Mouse (Mus musculus) lung, embryonic 14.5 days (tissue): ENCODE measurements around the gene Polr2c. TPM values are rescaled to one million over a fixed set of nuclear protein-coding genes. Genes with fewer than 3 reads are reported as not detected.

ENCODE experiments used
- ATAC-seq: fragments of 200-750 bp; cut with Nextera tagmentation; 2 replicates; pipeline ENCODE4 v1.8.0; 2017; ENCODE audit warnings: mild to moderate bottlenecking, moderate TSS enrichment, moderate library complexity; ENCODE audit not compliant: insufficient read depth
- DNase-seq: peaks from one replicate; pipeline ENCODE4 v3.0.0-alpha.2; 2015
- H3K27ac ChIP-seq: fragments of 300-500 bp; sonication (generic); 2 replicates; pipeline ENCODE4 v1.5.1; 2014; ENCODE audit warnings: low read depth, mild to moderate bottlenecking, moderate library complexity
- H3K27me3 ChIP-seq: fragments of 300-500 bp; sonication (generic); 2 replicates; pipeline ENCODE4 v1.6.1; 2014; ENCODE audit warnings: low read length, control low read depth; ENCODE audit not compliant: insufficient read depth
- H3K36me3 ChIP-seq: fragments of 300-500 bp; sonication (generic); 2 replicates; pipeline ENCODE4 v1.6.1; 2014; ENCODE audit warnings: control low read depth; ENCODE audit not compliant: insufficient read depth
- H3K4me1 ChIP-seq: fragments of 300-500 bp; sonication (generic); 2 replicates; pipeline ENCODE4 v1.6.1; 2014; ENCODE audit warnings: antibody characterized with exemption, control low read depth; ENCODE audit not compliant: insufficient read depth
- H3K4me2 ChIP-seq: fragments of 300-500 bp; sonication (generic); 2 replicates; pipeline ENCODE4 v1.6.1; 2014; ENCODE audit warnings: mild to moderate bottlenecking
- H3K4me3 ChIP-seq: fragments of 300-500 bp; sonication (generic); 2 replicates; pipeline ENCODE4 v1.5.1; 2014; ENCODE audit warnings: low read depth, low read length
- H3K9ac ChIP-seq: fragments of 300-500 bp; sonication (generic); 2 replicates; pipeline ENCODE4 v1.6.1; 2014
- H3K9me3 ChIP-seq: fragments of 300-500 bp; sonication (generic); 2 replicates; pipeline ENCODE4 v1.6.1; 2016; ENCODE audit warnings: low read depth, low read length, control low read depth
- CTCF ChIP-seq: IDR thresholded peaks from 2 replicates; pipeline ENCODE4 v1.5.1; 2016; ENCODE audit warnings: antibody characterized with exemption, low read depth
- WGBS: fragments of 180-500 bp; shearing (Covaris S2); extraction: QIAGEN DNeasy Blood & Tissue Kit; methylation state at CpG from one replicate; pipeline ENCODE4 v1.1.7; 2014; 5-methylcytosine and 5-hydroxymethylcytosine counted together
- polyA plus RNA-seq: library from polyadenylated mRNA; unstranded; fragments of >200 nt; fragmentation: Nextera tagmentation; extraction: Ambion mirVana; gene quantifications from 2 replicates; pipeline ENCODE4 v1.2.1, GENCODE M21; 2014

Polr2c gene
- polyA plus RNA-seq, 1 experiment from 2014 or later = 169 TPM

- ATAC-seq (no peak), DNase-seq (peak; percentile 17)
- WGBS = 78% methylated on average over 18 of the region's 18 CpGs
- no peak overlapping the region for H3K27ac ChIP-seq
- TF ChIP-seq CTCF = no peak
- H3K9ac ChIP-seq = no peak overlapping the region
- H3K36me3 ChIP-seq = peaks cover 85% of the 10 kb centered on the region
- no peak overlapping the region for H3K4me2 ChIP-seq
- no peaks in the 10 kb centered on the region for H3K9me3 ChIP-seq
- H3K4me1 ChIP-seq = peaks cover 4% of the 10 kb centered on the region
- no peak overlapping the region for H3K4me3 ChIP-seq
- peaks cover 3% of the 10 kb centered on the region; the same call in 1 of the 2 replicates for H3K27me3 ChIP-seq
These were observed 50.5 kb downstream of the Polr2c start for GRCm38 (mm10) chr8:94907591-94908300.

GRCm38 (mm10) chr8:94908847-94909246 is 51.6 kb downstream of the Polr2c start:
- H3K36me3 ChIP-seq = peaks cover 81% of the 10 kb centered on the region
- peaks cover 10% of the 10 kb centered on the region for H3K4me1 ChIP-seq
- no peak overlapping the region for H3K9ac ChIP-seq
- DNase-seq (peak; percentile 91), ATAC-seq (no peak)
- no peak overlapping the region for H3K4me3 ChIP-seq
- peaks cover 3% of the 10 kb centered on the region; the same call in 1 of the 2 replicates for H3K27me3 ChIP-seq
- TF ChIP-seq CTCF = peak; percentile 89
- H3K27ac ChIP-seq = no peak overlapping the region
- H3K9me3 ChIP-seq = no peaks in the 10 kb centered on the region
- no peak overlapping the region for H3K4me2 ChIP-seq
- 8% methylated on average over 4 of the region's 4 CpGs for WGBS

GRCm38 (mm10) chr8:94913061-94913660 is 55.9 kb downstream of the Polr2c start:
- peak; percentile 72 for TF ChIP-seq CTCF
- Histone ChIP-seq H3K9ac (peak overlapping the region; percentile 36), H3K27me3 (peaks cover 3% of the 10 kb centered on the region; the same call in 1 of the 2 replicates), H3K27ac (no peak overlapping the region), H3K4me3 (peak overlapping the region; percentile 31), H3K36me3 (peaks cover 47% of the 10 kb centered on the region), H3K4me2 (peak overlapping the region; percentile 55), H3K4me1 (peaks cover 30% of the 10 kb centered on the region), H3K9me3 (no peaks in the 10 kb centered on the region)
- DNase-seq = peak; percentile 83
- ATAC-seq = peak; percentile 42
- 13% methylated on average over 77 of the region's 77 CpGs for WGBS

GRCm38 (mm10) chr8:94914256-94914655 is 57.0 kb downstream of the Polr2c start:
- Histone ChIP-seq H3K9ac (no peak overlapping the region), H3K9me3 (no peaks in the 10 kb centered on the region), H3K4me2 (no peak overlapping the region), H3K4me3 (no peak overlapping the region), H3K27ac (no peak overlapping the region), H3K27me3 (peaks cover 3% of the 10 kb centered on the region; the same call in 1 of the 2 replicates), H3K36me3 (peaks cover 39% of the 10 kb centered on the region), H3K4me1 (peaks cover 30% of the 10 kb centered on the region)
- ATAC-seq (no peak), DNase-seq (no peak)
- WGBS = 68% methylated on average over 6 of the region's 6 CpGs
- TF ChIP-seq CTCF = no peak

GRCm38 (mm10) chr8:94914701-94915101 is 57.5 kb downstream of the Polr2c start:
- Histone ChIP-seq H3K36me3 (peaks cover 35% of the 10 kb centered on the region), H3K27ac (no peak overlapping the region), H3K4me2 (peak overlapping the region; percentile 21; the same call in 1 of the 2 replicates), H3K9ac (no peak overlapping the region), H3K4me1 (peaks cover 30% of the 10 kb centered on the region), H3K27me3 (peaks cover 3% of the 10 kb centered on the region; the same call in 1 of the 2 replicates), H3K9me3 (no peaks in the 10 kb centered on the region), H3K4me3 (no peak overlapping the region)
- peak; percentile 77 for DNase-seq
- no peak for ATAC-seq
- 44% methylated on average over 3 of the region's 3 CpGs for WGBS
- TF ChIP-seq CTCF = no peak

- Histone ChIP-seq H3K9ac (peak overlapping the region; percentile 92), H3K36me3 (peaks cover 17% of the 10 kb centered on the region), H3K4me3 (peak overlapping the region; percentile 87), H3K27me3 (peaks cover 3% of the 10 kb centered on the region; the same call in 1 of the 2 replicates), H3K4me1 (peaks cover 30% of the 10 kb centered on the region), H3K27ac (no peak overlapping the region), H3K9me3 (no peaks in the 10 kb centered on the region), H3K4me2 (peak overlapping the region; percentile 80)
- no peak; the same call in 1 of the 2 replicates for ATAC-seq
- peak; percentile 7 for DNase-seq
- TF ChIP-seq CTCF = no peak
- 50% methylated on average over 9 of the region's 9 CpGs for WGBS
These were observed 59.2 kb downstream of the Polr2c start for GRCm38 (mm10) chr8:94916311-94916959.

- Histone ChIP-seq H3K4me3 (peak overlapping the region; percentile 87), H3K9ac (peak overlapping the region; percentile 92), H3K4me2 (peak overlapping the region; percentile 80), H3K27ac (no peak overlapping the region), H3K4me1 (peaks cover 30% of the 10 kb centered on the region), H3K36me3 (peaks cover 12% of the 10 kb centered on the region), H3K9me3 (no peaks in the 10 kb centered on the region), H3K27me3 (peaks cover 3% of the 10 kb centered on the region; the same call in 1 of the 2 replicates)
- no peak for DNase-seq
- no peak for TF ChIP-seq CTCF
- peak; percentile 12 for ATAC-seq
- 3% methylated on average over 10 of the region's 10 CpGs for WGBS
These were observed 59.7 kb downstream of the Polr2c start for GRCm38 (mm10) chr8:94916960-94917324.
